Mouse (Mus musculus) thymus, adult 18-20 months (tissue): ENCODE data around the gene Ino80d.
"Not testable (repeated sequence)": the region's sequence is repeated elsewhere in the genome, so short reads cannot be mapped to it uniquely, and the experiment has no call there.

Experiments
- DNase-seq, 2 experiments: peaks; one replicate each; pipeline ENCODE4 v3.0.0; 2022; ENCODE audit warnings: mixed read lengths in 2 of 2

The Ino80d gene

GRCm38 (mm10) chr1:63114136-63114781 lies at the start of gene Ino80d:
Gene Ino80d (minus strand): TSS chr1:63114667.
- peak; percentile 70 to 80 for DNase-seq

- no peak for DNase-seq
These were observed 25.8 kb upstream of the Ino80d start for GRCm38 (mm10) chr1:63140231-63140630.

DNA sequence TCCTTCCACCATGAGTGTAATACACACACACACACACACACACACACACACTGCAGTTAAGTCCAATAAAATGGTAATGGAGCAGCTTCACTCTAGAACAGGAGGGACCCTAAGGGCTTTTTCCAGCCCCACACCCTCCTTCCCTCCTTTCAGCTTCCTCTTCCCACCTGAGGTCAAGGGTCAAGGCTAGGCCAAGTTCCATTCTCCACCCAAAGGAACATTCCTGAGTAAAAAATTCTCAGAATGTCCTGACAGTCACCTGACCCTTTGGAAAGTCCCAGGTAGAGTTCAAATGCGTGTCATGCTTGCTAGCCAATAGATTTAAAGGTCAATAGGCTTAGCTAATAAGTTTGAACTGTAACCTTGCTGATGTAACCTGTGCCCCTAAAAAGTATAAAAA lies 24.1 kb upstream of the Ino80d start:
- DNase-seq: not testable (repeated sequence)

DNA sequence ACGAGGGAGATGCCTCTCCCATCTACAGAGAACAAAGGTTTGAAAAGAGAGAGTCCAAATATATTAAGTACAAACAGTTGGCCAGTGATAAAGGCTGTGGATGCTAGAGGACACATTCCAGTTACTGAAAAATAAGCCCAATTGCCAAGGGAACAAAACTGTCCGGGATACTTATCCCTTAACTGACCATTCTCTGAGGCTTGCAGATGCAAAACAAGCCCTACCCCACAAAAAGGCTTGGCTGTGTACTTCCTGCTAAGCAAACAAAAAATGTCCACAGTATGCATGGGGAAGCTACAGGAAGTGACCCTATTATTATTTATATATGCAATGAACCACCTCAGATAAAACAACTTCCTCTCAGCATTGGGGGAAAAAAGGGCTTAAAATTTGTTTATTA lies 23.5 kb upstream of the Ino80d start:
- no peak for DNase-seq

GRCm38 (mm10) chr1:63134530-63134929 lies 20.1 kb upstream of the Ino80d start:
- DNase-seq: no peak

DNA sequence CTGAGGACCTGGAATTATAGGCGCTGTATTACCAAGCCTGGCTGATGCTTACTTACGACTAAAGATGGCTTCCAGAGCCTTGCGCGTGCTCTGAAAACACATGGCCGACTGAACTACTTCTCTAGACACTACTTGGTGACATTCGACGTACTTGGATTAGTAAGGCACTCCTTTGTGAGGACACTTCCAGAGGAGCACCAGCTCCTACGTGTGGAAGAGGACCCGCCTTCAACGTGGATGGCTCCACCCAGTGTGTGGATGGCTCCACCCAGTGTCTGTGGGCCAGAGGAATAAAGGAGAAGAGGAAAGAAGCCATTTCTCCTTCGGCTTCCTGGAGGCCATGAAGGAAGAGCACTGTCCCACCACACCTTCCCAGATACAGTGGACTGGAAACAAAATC lies 17.3 kb upstream of the Ino80d start:
- no peak for DNase-seq

DNA sequence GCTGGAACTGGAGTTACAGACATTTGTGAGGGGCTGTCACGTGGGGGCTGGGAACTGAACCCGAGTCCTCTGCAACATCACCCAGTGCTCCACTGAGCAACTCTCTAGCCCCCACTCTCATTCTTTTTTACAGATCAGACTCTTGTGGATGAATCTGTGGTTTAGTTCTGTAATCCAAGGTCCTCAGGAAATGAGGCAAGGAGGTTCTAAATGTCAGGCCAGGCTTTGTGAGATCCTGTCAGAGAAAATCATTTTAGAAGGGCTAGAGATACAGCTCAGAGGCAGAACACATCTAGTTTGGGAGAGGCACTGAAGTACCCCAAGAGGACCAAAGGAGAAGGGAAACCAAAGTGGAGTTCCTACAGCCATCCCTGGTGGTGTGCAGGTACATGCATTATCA lies 16.4 kb upstream of the Ino80d start:
- no peak for DNase-seq

DNA sequence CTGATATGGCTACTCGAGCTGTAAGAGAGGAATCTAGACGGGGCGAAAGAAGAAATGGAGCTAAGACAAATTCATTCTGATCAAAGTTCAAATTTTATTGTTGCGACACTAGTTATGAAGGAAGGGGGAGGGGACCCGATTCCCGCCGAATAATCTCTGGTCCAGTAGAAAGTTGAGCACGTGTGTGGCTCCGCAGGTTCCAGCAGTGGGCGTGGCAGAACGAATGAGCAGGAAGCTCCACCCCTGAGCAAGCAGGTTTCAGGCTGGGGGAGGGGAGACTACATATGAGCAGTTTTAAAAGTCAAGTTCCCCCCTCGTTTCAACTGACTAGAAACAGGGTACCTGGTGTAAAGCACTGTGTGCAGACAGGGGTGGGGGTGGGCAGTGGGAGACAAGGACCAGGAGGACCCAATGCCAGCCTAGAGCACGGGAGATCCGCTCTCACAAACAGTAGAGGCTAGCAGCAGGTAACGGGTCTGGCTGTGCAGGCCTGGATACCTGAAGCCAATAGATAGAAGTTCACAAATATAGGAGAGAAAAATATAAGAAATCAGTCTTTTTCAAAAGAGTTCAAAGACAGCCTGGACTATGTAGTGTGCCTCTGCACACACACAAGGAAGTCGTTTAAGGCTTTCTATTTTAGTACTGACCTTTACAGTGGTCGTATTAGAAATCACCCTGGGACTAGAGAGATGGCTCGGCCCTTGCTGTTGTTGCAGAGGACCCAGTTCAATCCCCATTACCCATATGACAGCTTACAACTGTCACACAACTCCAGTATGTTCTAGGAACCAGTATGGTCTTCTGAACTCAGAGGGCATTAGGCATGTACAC lies 15.6 kb upstream of the Ino80d start:
- DNase-seq: peak in 1 of 2 experiments; percentile 15

GRCm38 (mm10) chr1:63129273-63129672 lies 14.8 kb upstream of the Ino80d start:
- no peak for DNase-seq

GRCm38 (mm10) chr1:63126206-63126605 lies 11.7 kb upstream of the Ino80d start:
- DNase-seq: no peak

- DNase-seq: no peak
These were observed 9.5 kb upstream of the Ino80d start for GRCm38 (mm10) chr1:63123823-63124450.

DNA sequence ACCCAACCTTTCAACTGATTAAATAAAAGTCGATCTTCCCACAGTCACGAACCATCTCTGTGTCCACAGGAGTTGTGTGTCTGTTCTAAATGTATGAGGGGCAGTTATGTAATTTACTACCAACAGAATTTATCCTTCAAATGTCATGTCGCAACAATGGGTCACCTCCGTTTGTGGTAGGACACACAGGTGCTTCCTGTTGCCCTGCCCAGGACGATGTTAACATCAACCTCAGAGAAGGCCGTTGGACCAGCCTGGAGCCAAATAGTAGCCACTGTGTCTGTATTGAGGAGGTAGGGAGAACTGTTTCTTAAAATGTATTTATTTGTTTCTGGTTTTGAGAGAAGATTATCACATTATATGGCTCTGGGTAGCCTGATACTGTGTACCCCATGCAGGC lies 7.5 kb upstream of the Ino80d start:
- no peak for DNase-seq

DNA sequence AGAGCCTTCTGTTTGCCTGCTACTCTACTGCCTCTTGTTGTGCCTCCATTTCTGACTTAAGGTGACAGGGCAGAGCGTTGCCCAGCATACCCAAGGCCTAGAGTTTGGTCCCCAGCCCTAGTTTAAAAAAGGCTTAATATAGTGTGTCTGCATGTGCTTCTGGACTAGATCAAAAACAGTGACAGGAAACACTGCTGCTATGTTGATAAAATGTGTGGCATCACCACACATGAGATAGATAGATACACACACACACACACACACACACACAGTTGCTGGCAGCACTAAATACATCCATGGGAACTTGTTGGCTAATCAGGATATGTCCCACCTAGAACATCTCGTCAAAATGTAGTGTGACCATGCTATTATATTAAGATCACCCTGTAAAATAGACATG lies 5.9 kb upstream of the Ino80d start:
- DNase-seq: no peak

- no peak for DNase-seq
These were observed 5.2 kb upstream of the Ino80d start for GRCm38 (mm10) chr1:63119675-63120074.

DNA sequence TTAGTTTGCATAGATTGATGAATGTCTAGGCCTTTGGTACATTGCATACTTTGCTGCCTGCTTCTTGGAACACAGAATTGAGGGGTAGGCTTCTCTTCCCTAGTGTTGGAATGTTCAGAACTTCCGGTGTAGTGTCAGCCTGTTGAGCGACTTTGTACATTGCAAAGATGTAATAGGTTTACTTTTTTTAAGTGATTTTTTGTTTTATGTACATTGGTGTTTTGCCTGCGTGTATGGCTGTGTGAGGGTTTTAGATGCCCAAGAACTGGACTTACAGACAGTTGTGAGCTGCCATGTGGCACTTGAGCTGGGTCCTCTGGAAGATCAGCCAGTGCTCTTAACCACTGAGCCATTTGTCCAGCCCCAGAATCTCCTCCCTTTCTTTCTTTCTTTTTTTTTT lies 1.1 kb upstream of the Ino80d start:
- no peak for DNase-seq

- no peak for DNase-seq
These were observed 629 bp upstream of the Ino80d start for GRCm38 (mm10) chr1:63115096-63115495.

- peak; percentile 50 to 56 for DNase-seq
These were observed 962 bp downstream of the Ino80d start for GRCm38 (mm10) chr1:63113274-63114135.

- DNase-seq: peak; percentile 23 to 34
These were observed 1.6 kb downstream of the Ino80d start for GRCm38 (mm10) chr1:63112865-63113261.

GRCm38 (mm10) chr1:63112151-63112864 lies 2.2 kb downstream of the Ino80d start:
- no peak for DNase-seq

GRCm38 (mm10) chr1:63110536-63111285 lies 3.8 kb downstream of the Ino80d start:
- DNase-seq: peak in 1 of 2 experiments; percentile 19

GRCm38 (mm10) chr1:63107614-63108327 lies 6.7 kb downstream of the Ino80d start:
- no peak for DNase-seq
